Mouse (Mus musculus) heart, embryonic 15.5 days (tissue): Measurements from ENCODE around the gene Lypd3. TPM values are rescaled to one million over a fixed set of nuclear protein-coding genes. Genes with fewer than 3 reads are reported as not detected.

Experiments used
- ATAC-seq: fragments of 200-750 bp; cut with Nextera tagmentation; replicated peaks from 2 replicates; pipeline ENCODE4 v1.8.0; 2017; ENCODE audit warnings: low read depth, moderate TSS enrichment; ENCODE audit not compliant: insufficient number of reproducible peaks, insufficient read depth, low FRiP score
- H3K27ac ChIP-seq: fragments of 300-500 bp; sonication (generic); 2 replicates; pipeline ENCODE4 v1.5.1; 2015; ENCODE audit warnings: mild to moderate bottlenecking, inconsistent platforms
- H3K27me3 ChIP-seq: fragments of 300-500 bp; sonication (generic); 2 replicates; pipeline ENCODE4 v1.6.1; 2015; ENCODE audit warnings: inconsistent platforms
- H3K36me3 ChIP-seq: fragments of 300-500 bp; sonication (generic); 2 replicates; pipeline ENCODE4 v1.6.1; 2015; ENCODE audit warnings: mild to moderate bottlenecking, inconsistent platforms
- H3K4me1 ChIP-seq: fragments of 300-500 bp; sonication (generic); replicated peaks from 2 replicates; pipeline ENCODE4 v1.6.1; 2015; ENCODE audit warnings: inconsistent platforms
- H3K4me2 ChIP-seq: fragments of 300-500 bp; sonication (generic); 2 replicates; pipeline ENCODE4 v1.6.1; 2015; ENCODE audit warnings: inconsistent platforms, mild to moderate bottlenecking, moderate library complexity
- H3K4me3 ChIP-seq: fragments of 300-500 bp; sonication (generic); 2 replicates; pipeline ENCODE4 v1.5.1; 2015; ENCODE audit warnings: mild to moderate bottlenecking, inconsistent platforms
- H3K9ac ChIP-seq: fragments of 300-500 bp; sonication (generic); 2 replicates; pipeline ENCODE4 v1.6.1; 2015; ENCODE audit warnings: mild to moderate bottlenecking, inconsistent platforms
- H3K9me3 ChIP-seq: fragments of 300-500 bp; sonication (generic); replicated peaks from 2 replicates; pipeline ENCODE4 v1.6.1; 2016; ENCODE audit warnings: inconsistent platforms
- WGBS: fragments of 180-500 bp; shearing (Covaris S2); methylation state at CpG from one replicate; pipeline ENCODE4 v1.1.7; 2015; ENCODE audit warnings: mixed read lengths; 5-methylcytosine and 5-hydroxymethylcytosine counted together
- polyA plus RNA-seq: library from polyadenylated mRNA; unstranded; fragments of >200 nt; fragmentation: Nextera tagmentation; extraction: Ambion mirVana; gene quantifications from 2 replicates; pipeline ENCODE4 v1.2.1, GENCODE M21; 2015

Gene Lypd3
- 0.10 and 0.43 TPM in 2 replicates for polyA plus RNA-seq

GRCm38 (mm10) chr7:24636264-24636663 lies at the start of gene Lypd3:
Gene Lypd3 (plus strand): TSS chr7:24636550.
- H3K27me3 ChIP-seq: peaks cover 67% of the 10 kb centered on the region
- 20% methylated on average over 15 of the region's 15 CpGs for WGBS
- H3K27ac ChIP-seq: no peak within 1 kb of the TSS
- H3K9me3 ChIP-seq: no peaks in the 10 kb centered on the region
- H3K36me3 ChIP-seq: no peaks in the 10 kb centered on the region
- H3K4me2 ChIP-seq: no peak within 1 kb of the TSS
- H3K4me3 ChIP-seq: no peak within 1 kb of the TSS; the same call in 1 of the 2 replicates
- no peak within 1 kb of the TSS for H3K9ac ChIP-seq
- ATAC-seq: no peak
- peaks cover 11% of the 10 kb centered on the region for H3K4me1 ChIP-seq

- Histone ChIP-seq H3K36me3 (no peaks in the 10 kb centered on the region), H3K27ac (no peak overlapping the region), H3K4me2 (peak overlapping the region; percentile 75), H3K4me1 (peaks cover 10% of the 10 kb centered on the region), H3K4me3 (peak overlapping the region; percentile 52), H3K27me3 (peaks cover 38% of the 10 kb centered on the region), H3K9me3 (no peaks in the 10 kb centered on the region), H3K9ac (no peak overlapping the region)
- ATAC-seq: no peak; the same call in 1 of the 2 replicates
- WGBS: 8% methylated on average over 8 of the region's 8 CpGs
These were observed 49.5 kb upstream of the Lypd3 start for GRCm38 (mm10) chr7:24586828-24587227.

GRCm38 (mm10) chr7:24587330-24588105 lies 48.8 kb upstream of the Lypd3 start, which contains the start of the genes Ethe1 and Zfp575:
Gene Ethe1 (plus strand): TSS chr7:24587543.
Gene Zfp575 (minus strand): TSS chr7:24587641.
- Histone ChIP-seq H3K27ac (no peak within 1 kb of the TSS), H3K9ac (peak within 1 kb of the TSS; percentile 47), H3K27me3 (peaks cover 38% of the 10 kb centered on the region), H3K4me1 (peaks cover 10% of the 10 kb centered on the region), H3K4me2 (peak within 1 kb of the TSS; percentile 75), H3K4me3 (peak within 1 kb of the TSS; percentile 52), H3K9me3 (no peaks in the 10 kb centered on the region), H3K36me3 (no peaks in the 10 kb centered on the region)
- peak; percentile 47; the same call in 1 of the 2 replicates for ATAC-seq
- WGBS: 8% methylated on average over 29 of the region's 30 CpGs

- no peak for ATAC-seq
- peaks cover 10% of the 10 kb centered on the region for H3K4me1 ChIP-seq
These were observed 48.0 kb upstream of the Lypd3 start for GRCm38 (mm10) chr7:24588336-24588735.

GRCm38 (mm10) chr7:24591735-24592134 lies 44.6 kb upstream of the Lypd3 start:
- H3K27me3 ChIP-seq: peaks cover 11% of the 10 kb centered on the region
- no peak overlapping the region for H3K4me3 ChIP-seq
- WGBS: 66% methylated on average over 5 of the region's 5 CpGs
- H3K9me3 ChIP-seq: no peaks in the 10 kb centered on the region
- no peak overlapping the region for H3K27ac ChIP-seq
- no peak for ATAC-seq
- no peak overlapping the region for H3K4me2 ChIP-seq
- no peaks in the 10 kb centered on the region for H3K36me3 ChIP-seq
- H3K9ac ChIP-seq: no peak overlapping the region
- peaks cover 20% of the 10 kb centered on the region for H3K4me1 ChIP-seq

More at GRCm38 (mm10) chr7:24588336-24588735, 48.0 kb upstream of the Lypd3 start:
- no peak overlapping the region for H3K4me2 ChIP-seq
- no peak overlapping the region for H3K27ac ChIP-seq
- H3K36me3 ChIP-seq: no peaks in the 10 kb centered on the region
- H3K27me3 ChIP-seq: peaks cover 38% of the 10 kb centered on the region
- no peaks in the 10 kb centered on the region for H3K9me3 ChIP-seq
- no peak overlapping the region for H3K4me3 ChIP-seq
- H3K9ac ChIP-seq: no peak overlapping the region
- 63% methylated on average over 13 of the region's 13 CpGs for WGBS

- Histone ChIP-seq H3K36me3 (no peaks in the 10 kb centered on the region), H3K4me3 (no peak overlapping the region), H3K9ac (no peak overlapping the region), H3K4me1 (peaks cover 19% of the 10 kb centered on the region), H3K27me3 (peaks cover 7% of the 10 kb centered on the region), H3K27ac (no peak overlapping the region), H3K4me2 (no peak overlapping the region), H3K9me3 (no peaks in the 10 kb centered on the region)
- no peak for ATAC-seq
- 66% methylated on average over 4 of the region's 4 CpGs for whole genome bisulfite sequencing
These were observed 44.2 kb upstream of the Lypd3 start for GRCm38 (mm10) chr7:24592163-24592562.

DNA sequence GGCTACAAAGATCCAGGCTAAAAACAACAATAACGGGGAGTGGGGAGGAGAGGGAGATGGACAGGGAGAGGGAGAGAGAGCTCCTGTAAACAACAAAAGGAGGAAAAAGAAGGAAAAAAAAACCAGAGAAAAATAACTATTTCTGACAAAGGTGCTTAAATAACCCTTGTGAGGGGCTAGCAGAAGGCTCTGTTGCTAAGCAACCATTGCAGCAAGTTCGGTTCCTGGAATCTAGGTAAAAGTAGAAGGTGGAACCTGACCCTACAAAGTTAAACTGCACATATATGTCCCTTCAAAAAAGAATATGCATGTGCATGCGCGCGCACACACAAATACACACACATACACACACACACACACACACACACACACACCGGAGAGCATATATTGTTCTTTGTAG lies 43.6 kb upstream of the Lypd3 start:
- Histone ChIP-seq H3K9me3 (no peaks in the 10 kb centered on the region), H3K4me3 (no peak overlapping the region), H3K9ac (no peak overlapping the region), H3K27me3 (0 out of 2 replicates have a peak, but pooled peaks cover under 1% of the 10 kb centered on the region), H3K4me2 (no peak overlapping the region), H3K27ac (no peak overlapping the region), H3K36me3 (no peaks in the 10 kb centered on the region), H3K4me1 (peaks cover 13% of the 10 kb centered on the region)
- no peak for ATAC-seq
- WGBS: 81% methylated on average over 6 of the region's 6 CpGs

GRCm38 (mm10) chr7:24593621-24594308 lies 42.6 kb upstream of the Lypd3 start:
- H3K9ac ChIP-seq: peak overlapping the region; percentile 69
- H3K9me3 ChIP-seq: no peaks in the 10 kb centered on the region
- peak overlapping the region; percentile 63 for H3K4me3 ChIP-seq
- H3K4me2 ChIP-seq: peak overlapping the region; percentile 89
- no peak overlapping the region for H3K27ac ChIP-seq
- peak; percentile 92 for ATAC-seq
- H3K36me3 ChIP-seq: no peaks in the 10 kb centered on the region
- WGBS: 2% methylated on average over 39 of the region's 39 CpGs
- peaks cover 9% of the 10 kb centered on the region for H3K4me1 ChIP-seq
- H3K27me3 ChIP-seq: no peaks in the 10 kb centered on the region

DNA sequence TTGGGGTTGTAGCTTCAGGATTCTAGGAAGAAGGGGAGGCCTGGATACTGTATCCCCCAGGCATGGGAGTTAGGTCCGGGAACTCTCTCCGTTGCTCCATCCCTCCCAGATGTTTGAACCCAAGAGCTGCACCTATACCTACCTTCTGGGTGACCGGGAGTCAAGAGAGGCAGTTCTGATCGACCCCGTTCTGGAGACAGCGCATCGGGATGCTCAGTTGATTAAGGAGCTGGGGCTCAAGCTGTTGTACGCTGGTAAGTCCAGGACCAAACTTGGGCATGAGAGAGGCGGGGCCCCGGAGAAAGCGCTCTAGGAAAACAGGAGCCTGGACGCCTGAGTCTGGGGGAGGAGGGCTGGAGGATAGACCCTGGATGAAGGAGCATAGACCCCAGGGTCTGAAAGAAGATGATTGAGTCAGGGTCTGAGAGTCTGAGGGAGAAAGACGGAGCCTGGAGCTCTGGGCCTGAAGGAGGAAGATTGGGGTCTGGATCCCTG lies 42.0 kb upstream of the Lypd3 start:
- peaks cover 9% of the 10 kb centered on the region for H3K4me1 ChIP-seq
- H3K9me3 ChIP-seq: no peaks in the 10 kb centered on the region
- ATAC-seq: no peak
- no peaks in the 10 kb centered on the region for H3K27me3 ChIP-seq
- no peaks in the 10 kb centered on the region for H3K36me3 ChIP-seq
- peak overlapping the region; percentile 69 for H3K9ac ChIP-seq
- peak overlapping the region; percentile 89 for H3K4me2 ChIP-seq
- H3K27ac ChIP-seq: no peak overlapping the region
- whole genome bisulfite sequencing: 6% methylated on average over 13 of the region's 13 CpGs
- peak overlapping the region; percentile 63 for H3K4me3 ChIP-seq

DNA sequence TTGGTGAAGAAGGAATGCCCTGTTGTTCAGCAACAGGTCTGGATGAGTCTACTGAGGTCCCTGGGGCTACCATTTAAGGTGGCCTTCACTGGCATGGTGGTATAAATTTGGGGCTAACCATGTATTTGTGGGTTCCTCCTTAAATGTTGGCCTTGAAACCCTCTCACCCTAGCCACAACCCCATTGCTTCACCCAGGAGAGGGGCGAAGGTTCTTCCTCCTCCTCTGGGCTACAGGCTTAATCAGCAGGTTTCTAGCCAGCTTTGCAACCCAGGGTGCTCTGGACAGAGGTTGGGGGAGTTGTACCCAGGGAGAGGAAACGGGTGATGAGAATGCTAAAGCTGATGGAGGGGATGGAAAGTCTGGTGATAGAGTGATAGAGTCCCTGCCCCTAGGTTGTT lies 40.9 kb upstream of the Lypd3 start:
- Histone ChIP-seq H3K4me1 (peaks cover 9% of the 10 kb centered on the region), H3K4me3 (no peak overlapping the region), H3K27me3 (no peaks in the 10 kb centered on the region), H3K36me3 (no peaks in the 10 kb centered on the region), H3K9ac (no peak overlapping the region), H3K9me3 (no peaks in the 10 kb centered on the region), H3K27ac (no peak overlapping the region), H3K4me2 (no peak overlapping the region)
- WGBS: 65% methylated on average over 2 of the region's 2 CpGs
- ATAC-seq: no peak

GRCm38 (mm10) chr7:24598121-24598520 lies 38.2 kb upstream of the Lypd3 start:
- Histone ChIP-seq H3K27me3 (no peaks in the 10 kb centered on the region), H3K4me1 (peaks cover 11% of the 10 kb centered on the region), H3K36me3 (no peaks in the 10 kb centered on the region), H3K9me3 (no peaks in the 10 kb centered on the region), H3K9ac (no peak overlapping the region), H3K27ac (no peak overlapping the region), H3K4me2 (no peak overlapping the region), H3K4me3 (no peak overlapping the region)
- ATAC-seq: no peak
- 71% methylated on average over 4 of the region's 4 CpGs for WGBS
